Mouse (Mus musculus) olfactory bulb, adult 2 months (tissue): ENCODE data around the gene Pax1. TPM values are rescaled to one million over a fixed set of nuclear protein-coding genes. Genes with fewer than 3 reads are reported as not detected.

Source experiments
- H3K27ac ChIP-seq: fragments of 200-500 bp; 2 replicates; pipeline ENCODE4 v1.5.1; 2012; ENCODE audit warnings: low read depth, low read length; ENCODE audit not compliant: insufficient read depth
- H3K4me1 ChIP-seq: fragments of 200-500 bp; 2 replicates; pipeline ENCODE4 v1.6.1; 2012; ENCODE audit warnings: low read length; ENCODE audit not compliant: control insufficient read depth, insufficient read depth
- H3K4me3 ChIP-seq: fragments of 200-500 bp; 2 replicates; pipeline ENCODE4 v1.5.1; 2012; ENCODE audit warnings: mild to moderate bottlenecking, low read depth, low read length, moderate library complexity; ENCODE audit not compliant: insufficient read depth
- CTCF ChIP-seq: fragments of 200-500 bp; IDR thresholded peaks from 2 replicates; pipeline ENCODE4 v1.5.1; 2012; ENCODE audit warnings: low read depth, mild to moderate bottlenecking, low read length, moderate library complexity; ENCODE audit not compliant: insufficient read depth
- POLR2A ChIP-seq: fragments of 200-500 bp; IDR thresholded peaks from 2 replicates; pipeline ENCODE4 v1.6.1; 2012; ENCODE audit warnings: mild to moderate bottlenecking, low read depth, low read length, moderate library complexity; ENCODE audit not compliant: insufficient read depth
- WGBS: fragments of 180-500 bp; shearing (Covaris S2); methylation state at CpG from one replicate; pipeline ENCODE4 v1.1.7; 2018; 5-methylcytosine and 5-hydroxymethylcytosine counted together
- polyA plus RNA-seq: library from polyadenylated mRNA; stranded (reverse); fragments of >200 nt; gene quantifications from 2 replicates; pipeline ENCODE4 v1.2.4, GENCODE M21; 2012; ENCODE audit warnings: low replicate concordance; ENCODE audit not compliant: missing spikeins, insufficient read depth, insufficient read length

Pax1 gene
- polyA plus RNA-seq, 1 experiment: not detected

DNA sequence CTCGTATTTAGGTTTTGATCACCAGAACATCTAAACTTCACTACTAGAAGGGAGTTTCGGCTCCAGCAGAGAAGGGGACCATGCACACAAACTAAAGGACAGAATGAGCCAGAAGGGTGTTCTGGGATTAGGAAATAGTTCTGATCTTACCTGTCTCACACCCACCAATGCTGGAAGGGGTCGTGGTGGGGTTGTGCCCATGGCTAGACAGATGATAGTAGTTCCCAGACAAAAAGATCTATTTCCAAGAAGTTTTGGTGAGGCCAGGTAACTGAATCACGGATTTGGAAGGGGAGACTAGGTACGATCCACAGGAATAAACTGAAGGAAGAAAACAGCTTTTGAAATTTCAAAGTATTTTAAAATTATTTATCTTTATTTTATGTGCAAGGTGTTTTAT is 8.4 kb downstream of the Pax1 start:
- TF ChIP-seq CTCF: no peak
- no peak for TF ChIP-seq POLR2A
- 17% methylated on average over 5 of the region's 5 CpGs for WGBS
- H3K4me3 ChIP-seq: no peak overlapping the region
- no peak overlapping the region for H3K27ac ChIP-seq
- H3K4me1 ChIP-seq: peaks cover 10% of the 10 kb centered on the region

DNA sequence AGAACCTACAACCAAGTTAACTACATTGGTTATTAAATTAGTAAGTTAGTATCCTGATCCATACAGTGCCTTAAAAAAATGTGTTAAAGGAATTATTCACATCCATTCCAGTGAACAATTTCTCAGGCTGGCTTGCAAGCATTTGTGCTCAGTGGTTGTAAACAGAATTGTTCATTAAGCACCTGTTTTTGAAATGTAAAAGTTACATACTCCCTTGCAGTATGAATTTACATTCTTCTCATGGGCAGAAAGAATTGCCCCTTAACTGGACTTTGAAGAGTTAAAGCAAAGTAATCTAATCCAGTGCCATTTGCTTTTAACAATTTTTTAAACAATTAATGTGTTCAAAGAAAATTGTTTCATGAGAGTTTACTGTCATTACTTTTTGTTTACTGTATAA is 9.6 kb downstream of the Pax1 start:
- H3K4me3 ChIP-seq: no peak overlapping the region
- TF ChIP-seq CTCF (no peak), POLR2A (no peak)
- H3K4me1 ChIP-seq: no peaks in the 10 kb centered on the region
- H3K27ac ChIP-seq: no peak overlapping the region

DNA sequence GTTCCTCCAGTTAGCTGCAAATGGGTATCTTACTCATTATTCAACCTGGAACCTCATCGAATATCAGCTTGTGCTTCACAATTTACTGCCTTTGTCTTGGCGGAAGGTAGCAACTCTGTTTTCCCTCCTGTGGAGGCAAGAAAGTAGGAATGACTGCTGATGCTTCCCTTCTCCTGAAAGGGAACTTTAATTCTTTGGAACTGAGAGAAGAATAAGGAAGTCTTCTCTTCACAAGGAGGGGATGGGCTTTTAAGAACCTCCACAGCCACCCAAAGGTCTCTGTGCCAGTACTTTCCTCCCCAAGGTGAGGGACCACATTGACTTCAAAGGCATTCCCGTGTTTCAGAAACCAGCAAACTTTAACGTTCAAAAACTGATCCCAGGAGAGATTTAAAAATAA is 10.1 kb downstream of the Pax1 start:
- TF ChIP-seq CTCF (no peak), POLR2A (no peak)

DNA sequence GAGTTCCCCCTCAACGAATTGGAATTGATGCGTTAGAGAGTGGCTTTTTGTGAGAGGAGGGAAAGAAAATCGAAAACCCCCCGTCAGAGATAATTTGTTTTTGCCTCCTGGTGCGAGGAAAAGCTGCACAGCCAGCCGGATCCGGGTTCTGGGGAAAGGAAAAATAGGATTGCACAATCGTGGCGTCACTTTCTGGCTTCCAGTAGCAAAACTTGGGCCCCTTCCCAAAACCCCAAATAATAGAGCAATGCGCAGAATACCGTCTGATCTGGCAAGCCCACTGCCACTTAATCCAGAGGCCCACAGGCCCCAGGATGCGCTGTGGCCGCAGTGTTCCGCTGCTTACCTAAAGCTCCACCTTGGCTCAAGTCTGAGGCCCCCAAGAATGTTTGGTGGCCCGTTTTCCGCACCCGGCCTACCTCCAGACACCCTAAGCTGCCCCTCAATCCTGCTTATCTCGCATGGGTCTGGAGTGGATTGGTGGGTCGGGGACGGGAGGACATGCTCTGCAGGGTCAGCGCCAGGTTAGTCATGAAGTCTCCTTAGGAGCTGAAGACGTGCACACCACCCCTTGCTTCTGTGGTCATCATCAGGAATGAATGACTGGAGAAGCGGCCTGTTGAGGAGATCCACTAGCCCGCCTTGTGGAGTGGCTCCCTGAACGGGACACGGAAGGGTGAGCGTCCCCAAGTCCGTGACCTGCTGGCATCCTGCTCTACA is 11.4 kb downstream of the Pax1 start:
- TF ChIP-seq POLR2A (no peak), CTCF (no peak)
- 3% methylated on average over 28 of the region's 28 CpGs for WGBS
- Histone ChIP-seq H3K27ac (no peak overlapping the region), H3K4me1 (no peaks in the 10 kb centered on the region), H3K4me3 (no peak overlapping the region)

More for the DNA sequence above, 10.1 kb downstream of the Pax1 start:
- Histone ChIP-seq H3K27ac (no peak overlapping the region), H3K4me3 (no peak overlapping the region), H3K4me1 (no peaks in the 10 kb centered on the region)
- WGBS: 9% methylated on average over 4 of the region's 4 CpGs

GRCm38 (mm10) chr2:147373667-147374007 is 11.9 kb downstream of the Pax1 start:
- no peaks in the 10 kb centered on the region for H3K4me1 ChIP-seq
- H3K27ac ChIP-seq: no peak overlapping the region
- TF ChIP-seq CTCF: no peak
- TF ChIP-seq POLR2A: no peak
- no peak overlapping the region for H3K4me3 ChIP-seq
- WGBS: 2% methylated on average over 19 of the region's 19 CpGs

- Histone ChIP-seq H3K27ac (no peak overlapping the region), H3K4me1 (no peaks in the 10 kb centered on the region), H3K4me3 (no peak overlapping the region)
- TF ChIP-seq CTCF (no peak), POLR2A (no peak)
- WGBS: under 1% methylated on average over 4 of the region's 4 CpGs
Observed at GRCm38 (mm10) chr2:147374245-147374644, 12.5 kb downstream of the Pax1 start.

GRCm38 (mm10) chr2:147375019-147375715 is 13.4 kb downstream of the Pax1 start:
- Histone ChIP-seq H3K4me3 (no peak overlapping the region), H3K27ac (no peak overlapping the region), H3K4me1 (no peaks in the 10 kb centered on the region)
- 6% methylated on average over 8 of the region's 8 CpGs for WGBS
- no peak for TF ChIP-seq POLR2A
- TF ChIP-seq CTCF: no peak

DNA sequence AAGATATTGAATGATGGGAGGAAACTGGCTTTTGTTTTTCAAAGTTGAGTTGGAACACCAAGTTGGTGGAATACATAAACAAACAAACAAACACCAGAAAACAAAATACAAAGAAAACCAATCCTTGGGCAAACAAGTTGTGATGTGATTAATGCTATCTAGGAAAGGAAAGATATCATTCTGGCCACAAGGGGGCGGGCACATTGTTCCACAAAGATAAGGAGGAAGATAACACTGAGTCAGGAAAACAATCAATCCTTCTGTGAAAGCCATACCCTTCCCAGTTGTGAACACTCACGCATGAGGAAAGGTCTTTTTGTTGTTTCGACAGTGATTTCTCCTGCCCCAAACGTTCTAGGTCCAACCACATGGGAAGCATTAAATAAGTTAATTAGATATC is 17.2 kb downstream of the Pax1 start:
- no peak for TF ChIP-seq POLR2A
- TF ChIP-seq CTCF: no peak
- 16% methylated on average over 4 of the region's 4 CpGs for WGBS
- H3K4me3 ChIP-seq: no peak overlapping the region
- H3K27ac ChIP-seq: no peak overlapping the region
- no peaks in the 10 kb centered on the region for H3K4me1 ChIP-seq

DNA sequence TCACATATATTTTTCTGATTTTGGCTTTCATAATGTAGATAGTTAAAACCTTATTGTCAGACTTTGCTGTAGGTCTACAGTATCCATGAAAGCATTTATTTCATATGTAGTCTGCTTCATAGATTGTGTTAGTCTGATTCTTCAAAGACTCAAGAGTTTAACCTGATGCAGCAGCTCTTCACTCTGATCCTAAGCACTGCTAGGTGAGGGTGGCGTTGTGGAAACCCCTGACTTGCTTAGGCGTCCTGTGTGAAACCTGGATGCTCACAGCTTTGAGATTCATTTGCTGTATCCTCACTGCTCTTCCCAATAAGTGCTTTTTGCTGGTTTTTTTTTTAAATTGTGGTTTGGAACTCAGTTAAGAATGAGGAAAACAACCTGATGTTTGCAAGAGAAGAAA is 21.6 kb downstream of the Pax1 start:
- Histone ChIP-seq H3K4me3 (no peak overlapping the region), H3K27ac (no peak overlapping the region), H3K4me1 (no peaks in the 10 kb centered on the region)
- TF ChIP-seq CTCF: no peak
- TF ChIP-seq POLR2A: no peak
- 89% methylated on average over 2 of the region's 2 CpGs for WGBS
